Mouse (Mus musculus) midbrain, embryonic 13.5 days (tissue): ENCODE results near the gene Rnd2. TPM values are rescaled to one million over a fixed set of nuclear protein-coding genes. Genes with fewer than 3 reads are reported as not detected.
"Not testable (repeated sequence)": the region's sequence is repeated elsewhere in the genome, so short reads cannot be mapped to it uniquely, and the experiment has no call there.

ENCODE experiments used
- ATAC-seq: fragments of 200-750 bp; cut with Nextera tagmentation; 2 replicates; pipeline ENCODE4 v1.8.0; 2017; ENCODE audit warnings: mild to moderate bottlenecking, moderate TSS enrichment, moderate library complexity
- H3K27ac ChIP-seq: fragments of 300-500 bp; sonication (generic); 2 replicates; pipeline ENCODE4 v1.5.1; 2015; ENCODE audit warnings: inconsistent platforms, mild to moderate bottlenecking, moderate library complexity
- H3K27me3 ChIP-seq: fragments of 300-500 bp; sonication (generic); 2 replicates; pipeline ENCODE4 v1.6.1; 2015; ENCODE audit warnings: mild to moderate bottlenecking, inconsistent platforms
- H3K36me3 ChIP-seq: fragments of 300-500 bp; sonication (generic); 2 replicates; pipeline ENCODE4 v1.6.1; 2015; ENCODE audit warnings: mild to moderate bottlenecking, inconsistent platforms
- H3K4me1 ChIP-seq: fragments of 300-500 bp; sonication (generic); replicated peaks from 2 replicates; pipeline ENCODE4 v1.6.1; 2015; ENCODE audit warnings: inconsistent platforms
- H3K4me2 ChIP-seq: fragments of 300-500 bp; sonication (generic); replicated peaks from 2 replicates; pipeline ENCODE4 v1.6.1; 2015; ENCODE audit warnings: moderate library complexity, mild to moderate bottlenecking, inconsistent platforms
- H3K4me3 ChIP-seq: fragments of 300-500 bp; sonication (generic); replicated peaks from 2 replicates; pipeline ENCODE4 v1.5.1; 2015; ENCODE audit warnings: mild to moderate bottlenecking, inconsistent platforms
- H3K9ac ChIP-seq: fragments of 300-500 bp; sonication (generic); replicated peaks from 2 replicates; pipeline ENCODE4 v1.6.1; 2015; ENCODE audit warnings: mild to moderate bottlenecking, inconsistent platforms
- H3K9me3 ChIP-seq: fragments of 300-500 bp; sonication (generic); 2 replicates; pipeline ENCODE4 v1.6.1; 2016; ENCODE audit warnings: mild to moderate bottlenecking, inconsistent platforms
- WGBS: fragments of 180-500 bp; shearing (Covaris S2); methylation state at CpG from one replicate; pipeline ENCODE4 v1.1.7; 2015; 5-methylcytosine and 5-hydroxymethylcytosine counted together
- polyA plus RNA-seq: library from polyadenylated mRNA; unstranded; fragments of >200 nt; fragmentation: Nextera tagmentation; extraction: Ambion mirVana; gene quantifications from 2 replicates; pipeline ENCODE4 v1.2.1, GENCODE M21; 2015

The Rnd2 gene
- polyA plus RNA-seq, 1 experiment from 2014 or later, result 117 TPM

- Histone ChIP-seq H3K4me1 (peaks cover 12% of the 10 kb centered on the region), H3K27me3 (no peaks in the 10 kb centered on the region), H3K4me3 (no peak overlapping the region), H3K36me3 (peaks cover 23% of the 10 kb centered on the region), H3K9me3 (no peaks in the 10 kb centered on the region), H3K4me2 (no peak overlapping the region), H3K9ac (no peak overlapping the region), H3K27ac (no peak overlapping the region)
- ATAC-seq, result no peak
- 88% methylated on average over 4 of the region's 4 CpGs for WGBS
Measured at GRCm38 (mm10) chr11:101448899-101449298, 15.9 kb upstream of the Rnd2 start.

- ATAC-seq, H3K4me1 ChIP-seq, H3K4me3 ChIP-seq, H3K9me3 ChIP-seq, H3K9ac ChIP-seq, H3K27ac ChIP-seq, H3K27me3 ChIP-seq, H3K4me2 ChIP-seq: not testable (repeated sequence)
- H3K36me3 ChIP-seq, result peaks cover 16% of the 10 kb centered on the region
- 92% methylated on average over 4 of the region's 4 CpGs for WGBS
Measured at GRCm38 (mm10) chr11:101449596-101449995, 15.2 kb upstream of the Rnd2 start.

- Histone ChIP-seq H3K4me1 (0 out of 2 replicates have a peak, but pooled peaks cover 5% of the 10 kb centered on the region), H3K27me3 (no peaks in the 10 kb centered on the region), H3K9ac (no peak overlapping the region), H3K36me3 (peaks cover 10% of the 10 kb centered on the region), H3K9me3 (no peaks in the 10 kb centered on the region), H3K4me2 (no peak overlapping the region), H3K4me3 (no peak overlapping the region), H3K27ac (no peak overlapping the region)
- WGBS, result 86% methylated on average over 3 of the region's 3 CpGs
- ATAC-seq, result no peak
Measured at GRCm38 (mm10) chr11:101450394-101450793, 14.4 kb upstream of the Rnd2 start.

- H3K4me2 ChIP-seq, result no peak overlapping the region
- no peak overlapping the region for H3K9ac ChIP-seq
- peaks cover 3% of the 10 kb centered on the region; the same call in 1 of the 2 replicates for H3K36me3 ChIP-seq
- ATAC-seq, result no peak
- 95% methylated on average over 10 of the region's 10 CpGs for WGBS
- no peaks in the 10 kb centered on the region for H3K9me3 ChIP-seq
- H3K27ac ChIP-seq, result no peak overlapping the region
- H3K4me3 ChIP-seq, result no peak overlapping the region
- H3K4me1 ChIP-seq, result 0 out of 2 replicates have a peak, but pooled peaks cover 5% of the 10 kb centered on the region
- H3K27me3 ChIP-seq, result no peaks in the 10 kb centered on the region
Measured at GRCm38 (mm10) chr11:101451536-101451935, 13.3 kb upstream of the Rnd2 start.

- H3K9ac ChIP-seq, result no peak overlapping the region
- peaks cover 4% of the 10 kb centered on the region for H3K36me3 ChIP-seq
- H3K4me3 ChIP-seq, result no peak overlapping the region
- ATAC-seq, result no peak
- H3K27ac ChIP-seq, result no peak overlapping the region
- 0 out of 2 replicates have a peak, but pooled peaks cover 5% of the 10 kb centered on the region for H3K4me1 ChIP-seq
- H3K4me2 ChIP-seq, result no peak overlapping the region
- H3K9me3 ChIP-seq, result no peaks in the 10 kb centered on the region
- H3K27me3 ChIP-seq, result no peaks in the 10 kb centered on the region
- 78% methylated on average over 10 of the region's 10 CpGs for WGBS
Measured at GRCm38 (mm10) chr11:101452093-101452774, 12.6 kb upstream of the Rnd2 start.

GRCm38 (mm10) chr11:101454702-101455101 is 10.1 kb upstream of the Rnd2 start:
- no peak overlapping the region for H3K27ac ChIP-seq

GRCm38 (mm10) chr11:101455627-101456026 is 9.2 kb upstream of the Rnd2 start:
- H3K9me3 ChIP-seq, result no peaks in the 10 kb centered on the region
- no peak overlapping the region for H3K27ac ChIP-seq
- 83% methylated on average over 7 of the region's 7 CpGs for WGBS
- H3K36me3 ChIP-seq, result peaks cover 38% of the 10 kb centered on the region
- no peak overlapping the region for H3K9ac ChIP-seq
- H3K4me1 ChIP-seq, result 0 out of 2 replicates have a peak, but pooled peaks cover 8% of the 10 kb centered on the region
- no peak for ATAC-seq
- H3K4me3 ChIP-seq, result no peak overlapping the region
- H3K27me3 ChIP-seq, result no peaks in the 10 kb centered on the region
- no peak overlapping the region for H3K4me2 ChIP-seq

More at GRCm38 (mm10) chr11:101454702-101455101, 10.1 kb upstream of the Rnd2 start:
- no peak overlapping the region for H3K4me3 ChIP-seq
- WGBS, result 41% methylated on average over 6 of the region's 6 CpGs
- no peaks in the 10 kb centered on the region for H3K27me3 ChIP-seq
- ATAC-seq, result no peak; the same call in 1 of the 2 replicates
- H3K9ac ChIP-seq, result no peak overlapping the region
- H3K4me2 ChIP-seq, result no peak overlapping the region
- H3K4me1 ChIP-seq, result 0 out of 2 replicates have a peak, but pooled peaks cover 5% of the 10 kb centered on the region
- no peaks in the 10 kb centered on the region for H3K9me3 ChIP-seq
- H3K36me3 ChIP-seq, result peaks cover 28% of the 10 kb centered on the region

- H3K9me3 ChIP-seq, result no peaks in the 10 kb centered on the region
- no peaks in the 10 kb centered on the region for H3K27me3 ChIP-seq
- no peak overlapping the region for H3K27ac ChIP-seq
- H3K4me1 ChIP-seq, result peaks cover 17% of the 10 kb centered on the region
- H3K9ac ChIP-seq, result no peak overlapping the region
- no peak overlapping the region for H3K4me3 ChIP-seq
- peaks cover 58% of the 10 kb centered on the region for H3K36me3 ChIP-seq
- no peak for ATAC-seq
- no peak overlapping the region for H3K4me2 ChIP-seq
- WGBS, result 94% methylated on average over 9 of the region's 9 CpGs
Measured at GRCm38 (mm10) chr11:101457631-101458030, 7.2 kb upstream of the Rnd2 start.

- Histone ChIP-seq H3K27me3 (no peaks in the 10 kb centered on the region), H3K9me3 (no peaks in the 10 kb centered on the region), H3K27ac (no peak overlapping the region), H3K36me3 (peaks cover 58% of the 10 kb centered on the region), H3K4me1 (peaks cover 23% of the 10 kb centered on the region), H3K4me2 (no peak overlapping the region), H3K4me3 (no peak overlapping the region), H3K9ac (no peak overlapping the region)
- WGBS, result 89% methylated on average over 12 of the region's 12 CpGs
- ATAC-seq, result no peak
Measured at GRCm38 (mm10) chr11:101458217-101458616, 6.6 kb upstream of the Rnd2 start.

- Histone ChIP-seq H3K9me3 (no peaks in the 10 kb centered on the region), H3K4me2 (no peak overlapping the region), H3K36me3 (peaks cover 58% of the 10 kb centered on the region), H3K4me3 (no peak overlapping the region), H3K4me1 (peaks cover 34% of the 10 kb centered on the region), H3K9ac (0 out of 2 replicates have a peak overlapping the region, but pooled peaks have one; percentile 41), H3K27me3 (no peaks in the 10 kb centered on the region), H3K27ac (no peak overlapping the region)
- 43% methylated on average over 6 of the region's 6 CpGs for WGBS
- ATAC-seq, result no peak
Measured at GRCm38 (mm10) chr11:101459716-101460115, 5.1 kb upstream of the Rnd2 start.

GRCm38 (mm10) chr11:101460321-101460720 is 4.5 kb upstream of the Rnd2 start:
- no peak for ATAC-seq
- Histone ChIP-seq H3K36me3 (peaks cover 58% of the 10 kb centered on the region), H3K4me2 (no peak overlapping the region), H3K4me1 (peaks cover 36% of the 10 kb centered on the region), H3K9ac (0 out of 2 replicates have a peak overlapping the region, but pooled peaks have one; percentile 41), H3K4me3 (no peak overlapping the region), H3K9me3 (no peaks in the 10 kb centered on the region), H3K27me3 (no peaks in the 10 kb centered on the region), H3K27ac (no peak overlapping the region)
- WGBS, result 93% methylated on average over 15 of the region's 15 CpGs

- Histone ChIP-seq H3K36me3 (peaks cover 55% of the 10 kb centered on the region), H3K27ac (peak overlapping the region; percentile 63), H3K4me1 (peaks cover 47% of the 10 kb centered on the region), H3K9ac (0 out of 2 replicates have a peak overlapping the region, but pooled peaks have one; percentile 39), H3K9me3 (no peaks in the 10 kb centered on the region), H3K4me2 (peak overlapping the region; percentile 82), H3K4me3 (no peak overlapping the region; the same call in 1 of the 2 replicates), H3K27me3 (no peaks in the 10 kb centered on the region)
- 65% methylated on average over 14 of the region's 14 CpGs for WGBS
- no peak; the same call in 1 of the 2 replicates for ATAC-seq
Measured at GRCm38 (mm10) chr11:101462141-101462540, 2.7 kb upstream of the Rnd2 start.
